Mouse (Mus musculus) limb, embryonic 11.5 days (tissue): ENCODE data around the gene Slc16a13. TPM values are rescaled to one million over a fixed set of nuclear protein-coding genes. Genes with fewer than 3 reads are reported as not detected.
"Not testable (repeated sequence)": the region's sequence is repeated elsewhere in the genome, so short reads cannot be mapped to it uniquely, and the experiment has no call there.

Source experiments
- ATAC-seq: fragments of 200-750 bp; cut with Nextera tagmentation; 2 replicates; pipeline ENCODE4 v1.8.0; 2017; ENCODE audit warnings: low read depth; ENCODE audit not compliant: insufficient number of reproducible peaks, low FRiP score, low TSS enrichment
- DNase-seq: peaks from one replicate; pipeline ENCODE4 v3.0.0-alpha.2; 2015; ENCODE audit warnings: low spot score
- H3K27ac ChIP-seq: fragments of 300-500 bp; sonication (generic); replicated peaks from 2 replicates; pipeline ENCODE4 v1.5.1; 2014; ENCODE audit warnings: low read depth, mild to moderate bottlenecking, low read length
- H3K27me3 ChIP-seq: fragments of 300-500 bp; sonication (generic); 2 replicates; pipeline ENCODE4 v1.6.1; 2014; ENCODE audit warnings: mild to moderate bottlenecking, low read length, mixed read lengths; ENCODE audit not compliant: control insufficient read depth, insufficient read depth
- H3K36me3 ChIP-seq: fragments of 300-500 bp; sonication (generic); 2 replicates; pipeline ENCODE4 v1.6.1; 2014; ENCODE audit warnings: mild to moderate bottlenecking, low read length, moderate library complexity, mixed read lengths; ENCODE audit not compliant: control insufficient read depth, insufficient read depth
- H3K4me1 ChIP-seq: fragments of 300-500 bp; sonication (generic); 2 replicates; pipeline ENCODE4 v1.6.1; 2014; ENCODE audit warnings: low read length, mixed read lengths; ENCODE audit not compliant: control insufficient read depth, insufficient read depth
- H3K4me2 ChIP-seq: fragments of 300-500 bp; sonication (generic); 2 replicates; pipeline ENCODE4 v1.6.1; 2014; ENCODE audit warnings: low read depth, mild to moderate bottlenecking, moderate library complexity; ENCODE audit not compliant: severe bottlenecking
- H3K4me3 ChIP-seq: fragments of 300-500 bp; sonication (generic); 2 replicates; pipeline ENCODE4 v1.5.1; 2014; ENCODE audit warnings: low read depth, low read length
- H3K9ac ChIP-seq: fragments of 300-500 bp; sonication (generic); 2 replicates; pipeline ENCODE4 v1.6.1; 2014; ENCODE audit warnings: mild to moderate bottlenecking, low read length
- H3K9me3 ChIP-seq: fragments of 300-500 bp; sonication (generic); 2 replicates; pipeline ENCODE4 v1.6.1; 2016; ENCODE audit warnings: low read length; ENCODE audit not compliant: control insufficient read depth
- WGBS: fragments of 180-500 bp; shearing (Covaris S2); extraction: QIAGEN DNeasy Blood & Tissue Kit; methylation state at CpG from one replicate; pipeline ENCODE4 v1.1.7; 2014; 5-methylcytosine and 5-hydroxymethylcytosine counted together
- microRNA counts: library from miRNA; unstranded; fragments of <30 nt; microRNA quantifications from one replicate; lab custom pipeline; 2016
- microRNA-seq: library from miRNA; unstranded; fragments of <30 nt; microRNA quantifications from one replicate; pipeline ENCODE4, GENCODE M21; 2016
- polyA plus RNA-seq: library from polyadenylated mRNA; unstranded; fragments of >200 nt; fragmentation: Nextera tagmentation; extraction: Ambion mirVana; gene quantifications from 2 replicates; pipeline ENCODE4 v1.2.1, GENCODE M21; 2014

Gene Slc16a13
- polyA plus RNA-seq, 1 experiment from 2014 or later, result 17.0 TPM

GRCm38 (mm10) chr11:70169471-70169870, 51.4 kb downstream of the Slc16a13 start:
- 93% methylated on average over 7 of the region's 7 CpGs for WGBS
- not testable (repeated sequence) for H3K4me2 ChIP-seq, H3K27me3 ChIP-seq

GRCm38 (mm10) chr11:70168136-70168535, 52.7 kb downstream of the Slc16a13 start:
- Histone ChIP-seq H3K27me3 (no peaks in the 10 kb centered on the region), H3K9me3 (no peaks in the 10 kb centered on the region), H3K36me3 (no peaks in the 10 kb centered on the region), H3K4me3 (no peak overlapping the region), H3K9ac (no peak overlapping the region), H3K4me1 (no peaks in the 10 kb centered on the region), H3K27ac (no peak overlapping the region), H3K4me2 (no peak overlapping the region)
- ATAC-seq (no peak), DNase-seq (no peak)
- WGBS, result 38% methylated on average over 7 of the region's 7 CpGs

More at GRCm38 (mm10) chr11:70169471-70169870, 51.4 kb downstream of the Slc16a13 start:
- not testable (repeated sequence) for ATAC-seq, H3K9me3 ChIP-seq, H3K27ac ChIP-seq, H3K36me3 ChIP-seq, H3K4me3 ChIP-seq, DNase-seq, H3K9ac ChIP-seq, H3K4me1 ChIP-seq

MicroRNAs within 50 kb of the gene (microRNA counts, 519-probe panel; counts per million panel counts)
- microRNA mmu-miR-195 (lab: Ali Mortazavi, UCI) (not detected), microRNA mmu-miR-497 (lab: Ali Mortazavi, UCI) (2,121 counts per million, percentile 17 among the panel's probes with 10 or more counts)

Small RNA genes lying within 50 kb of the gene (microRNA-seq; reads per million reads assigned to microRNA genes)
- gene Mir195a (680 reads per million, percentile 71 among the genes with 10 or more reads in this experiment), gene Mir497 (not detected), gene Mir497b (not detected)

Other genes with a start within 250 kb of the Slc16a13 start
- gene Ctdnep1, start 239.9 kb downstream of the Slc16a13 start, polyA plus RNA-seq, result 22.8 and 27.6 TPM in 2 replicates
- gene Elp5, start 238.5 kb downstream of the Slc16a13 start, polyA plus RNA-seq, result 148 and 151 TPM in 2 replicates
- 397 and 432 TPM in 2 replicates for gene Gabarap, start 229.9 kb downstream of the Slc16a13 start, polyA plus RNA-seq
- 56.1 and 64.9 TPM in 2 replicates for gene Phf23, start 225.3 kb downstream of the Slc16a13 start, polyA plus RNA-seq
- 47.3 and 52.0 TPM in 2 replicates for gene Dvl2, start 220.5 kb downstream of the Slc16a13 start, polyA plus RNA-seq
- gene Acadvl, start 205.7 kb downstream of the Slc16a13 start, polyA plus RNA-seq, result 52.9 and 53.5 TPM in 2 replicates
- 10.0 and 10.8 TPM in 2 replicates for gene Dlg4, start 204.1 kb downstream of the Slc16a13 start, polyA plus RNA-seq
- 1.0 and 1.6 TPM in 2 replicates for gene Asgr1, start 167.0 kb downstream of the Slc16a13 start, polyA plus RNA-seq
- gene Asgr2, start 128.4 kb downstream of the Slc16a13 start, polyA plus RNA-seq, result not detected in 2 replicates
- gene Mgl2, start 90.7 kb downstream of the Slc16a13 start, polyA plus RNA-seq, result 0.21 TPM in 1 of 2 replicates, not detected in the other
- not detected in 2 replicates for gene Clec10a, start 64.9 kb downstream of the Slc16a13 start, polyA plus RNA-seq
- 0.21 and 0.67 TPM in 2 replicates for gene Slc16a11, start 8.3 kb downstream of the Slc16a13 start, polyA plus RNA-seq
- 7.3 and 7.5 TPM in 2 replicates for gene Bcl6b, start 8.7 kb upstream of the Slc16a13 start, polyA plus RNA-seq
- 216 and 218 TPM in 2 replicates for gene 0610010K14Rik, start 16.9 kb upstream of the Slc16a13 start, polyA plus RNA-seq
- 8.2 and 10.5 TPM in 2 replicates for gene Gm21988, start 18.8 kb upstream of the Slc16a13 start, polyA plus RNA-seq
- 94.1 and 94.6 TPM in 2 replicates for gene Rnasek, start 18.8 kb upstream of the Slc16a13 start, polyA plus RNA-seq
- 3.3 and 3.6 TPM in 2 replicates for gene Alox12, start 34.3 kb upstream of the Slc16a13 start, polyA plus RNA-seq
- gene Alox12e, start 101.6 kb upstream of the Slc16a13 start, polyA plus RNA-seq, result not detected in 2 replicates
- gene Alox15, start 131.0 kb upstream of the Slc16a13 start, polyA plus RNA-seq, result 0.20 TPM in 1 of 2 replicates, not detected in the other
- 45.2 and 50.8 TPM in 2 replicates for gene Pelp1, start 189.0 kb upstream of the Slc16a13 start, polyA plus RNA-seq
- 21.9 and 30.3 TPM in 2 replicates for gene Arrb2, start 211.6 kb upstream of the Slc16a13 start, polyA plus RNA-seq
- gene Med11, start 230.9 kb upstream of the Slc16a13 start, polyA plus RNA-seq, result 46.5 and 50.1 TPM in 2 replicates
- 0.15 and 0.41 TPM in 2 replicates for gene Zmynd15, start 238.4 kb upstream of the Slc16a13 start, polyA plus RNA-seq
- 1.0 and 1.4 TPM in 2 replicates for gene Cxcl16, start 238.9 kb upstream of the Slc16a13 start, polyA plus RNA-seq